Mouse (Mus musculus): ENCODE data around the gene Nav2.

- TF ChIP-seq CTCF (IDR thresholded peaks at IDR 0.05; ENCODE audit: extremely low read depth, insufficient read depth, low read length) = no peak
- TF ChIP-seq POLR2A (IDR thresholded peaks at IDR 0.05; ENCODE audit: extremely low read depth, insufficient read depth, low read length) = no peak
Observed at GRCm38 (mm10) chr7:49243079-49243478, 334.6 kb downstream of the Nav2 start.

All from cortical plate, adult 2 months (tissue).